In genomic region chr13:32794619-32795018, GRCm38 (mm10) we compare ENCODE assay signal across 14 mouse cellular contexts. TPM values are rescaled to one million over a fixed set of nuclear protein-coding genes. Genes with fewer than 3 reads are reported as not detected.
DNase-seq lines count a peak whose midpoint lies in the region; ATAC-seq lines count a peak whose summit lies in the region.
"Had no signal": no experiment of that assay in that cellular context is flagged by ENCODE, and none has a peak within 500 bp of the region (broad histone marks: within the 10 kb centered on the region; RNA-seq: fewer than 3 reads in every experiment).

No protein-coding gene starts in this region.

- no peaks in the 10 kb centered on the region for H3K27me3 ChIP-seq in heart, embryonic 14.5 days (ENCODE audit: control insufficient read depth, insufficient read depth, low read length)
- H3K27me3 ChIP-seq in midbrain, embryonic 11.5 days (ENCODE audit: control insufficient read depth, insufficient read depth, low read length) = no peaks in the 10 kb centered on the region
- H3K27me3 ChIP-seq: CH12.LX; forebrain, embryonic 13.5 days; lung, embryonic 15.5 days had no signal

- H3K4me2 ChIP-seq in heart, embryonic 14.5 days (ENCODE audit: low read length) = no peak overlapping the region
- H3K4me2 ChIP-seq in midbrain, embryonic 11.5 days = no peak overlapping the region
- H3K4me2 ChIP-seq: forebrain, embryonic 13.5 days; lung, embryonic 15.5 days had no signal

- 35% methylated on average over 2 of the region's 2 CpGs for WGBS in heart, embryonic 14.5 days
- 19% methylated on average over 2 of the region's 2 CpGs for WGBS in large intestine, adult 2 months
- WGBS in midbrain, embryonic 11.5 days = 70% methylated on average over 2 of the region's 2 CpGs

- H3K4me1 ChIP-seq in heart, embryonic 14.5 days (ENCODE audit: control insufficient read depth in 2 of 2, insufficient read depth in 2 of 2, low read length in 2 of 2) = peaks cover 0 to 2% of the 10 kb centered on the region in 2 experiments; a peak in 1 of 4 replicates
- no peaks in the 10 kb centered on the region for H3K4me1 ChIP-seq in midbrain, embryonic 11.5 days (ENCODE audit: control insufficient read depth, insufficient read depth, low read length)
- H3K4me1 ChIP-seq: forebrain, embryonic 13.5 days; lung, embryonic 15.5 days had no signal

- peak; percentile 39; the same call in 1 of the 2 replicates for ATAC-seq in heart, embryonic 14.5 days (ENCODE audit: insufficient number of reproducible peaks, insufficient read depth, low FRiP score, low read depth)
- no peak for ATAC-seq in midbrain, embryonic 11.5 days (ENCODE audit: low FRiP score)
- ATAC-seq: forebrain, embryonic 13.5 days had no signal

- peak; percentile 20 for DNase-seq in cerebellum, adult 9-11 months
- DNase-seq in cerebellum, postnatal 4 days (ENCODE audit: low spot score in 2 of 2) = no peak
- DNase-seq in left cerebral cortex, postnatal 4 days = peak; percentile 31
- no peak for DNase-seq in left cerebral cortex, postnatal 25 days (ENCODE audit: low spot score in 2 of 2)
- peak; percentile 53 for DNase-seq in large intestine, adult 2 months (ENCODE audit: low read depth, low spot score)
- no peak for DNase-seq in retina, postnatal 1 day
- no peak for DNase-seq in midbrain, embryonic 11.5 days (ENCODE audit: low spot score, missing footprints)
- DNase-seq: cerebellum, postnatal 36 days; thymus, adult 2 months had no signal

- H3K9me3 ChIP-seq in heart, embryonic 14.5 days (ENCODE audit: control insufficient read depth, low read length) = no peaks in the 10 kb centered on the region
- H3K9me3 ChIP-seq in midbrain, embryonic 11.5 days (ENCODE audit: control insufficient read depth, low read length) = no peaks in the 10 kb centered on the region
- H3K9me3 ChIP-seq: forebrain, embryonic 13.5 days; lung, embryonic 15.5 days had no signal

- no peak overlapping the region for H3K27ac ChIP-seq in heart, embryonic 14.5 days (replicated peaks in 1 of 2; ENCODE audit: control insufficient read depth in 1 of 2, insufficient read depth in 1 of 2, low read depth in 2 of 2, low read length in 2 of 2)
- H3K27ac ChIP-seq in midbrain, embryonic 11.5 days (ENCODE audit: low read depth, low read length) = no peak overlapping the region
- H3K27ac ChIP-seq: forebrain, embryonic 13.5 days; lung, embryonic 15.5 days had no signal

- no peak overlapping the region for H3K4me3 ChIP-seq in heart, embryonic 14.5 days (ENCODE audit: control insufficient read depth in 1 of 2, insufficient read depth in 1 of 2, low read depth in 1 of 2, low read length in 2 of 2)
- H3K4me3 ChIP-seq in midbrain, embryonic 11.5 days (ENCODE audit: low read depth, low read length) = no peak overlapping the region
- H3K4me3 ChIP-seq: forebrain, embryonic 13.5 days; lung, embryonic 15.5 days had no signal

- H3K9ac ChIP-seq in heart, embryonic 14.5 days (ENCODE audit: low read length) = no peak overlapping the region
- H3K9ac ChIP-seq in midbrain, embryonic 11.5 days (ENCODE audit: low read length) = no peak overlapping the region
- H3K9ac ChIP-seq: forebrain, embryonic 13.5 days; lung, embryonic 15.5 days had no signal

- intact Hi-C loops in left cerebral cortex, postnatal 4 days (cut with DNase I) = no loop called here
- intact Hi-C loops in left cerebral cortex, postnatal 25 days (cut with DNase I) = loop anchor here (5.0 kb wide), 1 partner anchor 1002 kb away; no protein-coding TSS in a partner anchor

- H3K36me3 ChIP-seq in heart, embryonic 14.5 days (ENCODE audit: control insufficient read depth, insufficient read depth, low read length) = no peaks in the 10 kb centered on the region
- no peaks in the 10 kb centered on the region for H3K36me3 ChIP-seq in midbrain, embryonic 11.5 days (ENCODE audit: control insufficient read depth, insufficient read depth, low read length)
- H3K36me3 ChIP-seq: lung, embryonic 15.5 days had no signal

RNA-seq across cellular contexts. Expression of gene Wrnip1, which starts 7.2 kb away (rescaled TPM):
- total RNA-seq in left cerebral cortex, postnatal 4 days (2021) = 10 to 100 TPM; 55.5 to 58.4 TPM
- 10 to 100 TPM; 56.5 to 67.2 TPM for total RNA-seq in left cerebral cortex, postnatal 25 days (2021)
- 17.6 and 19.7 TPM in 2 replicates for polyA plus RNA-seq in heart, embryonic 14.5 days (2014; fragmentation: Nextera tagmentation; extraction: Ambion mirVana)
- 24.0 and 31.5 TPM in 2 replicates for polyA plus RNA-seq in large intestine, adult 2 months (2012; rRNA removed)
- polyA plus RNA-seq in midbrain, embryonic 11.5 days (2014; fragmentation: Nextera tagmentation; extraction: Ambion mirVana) = 14.3 and 17.2 TPM in 2 replicates

RNA-seq across cellular contexts. Expression of gene D930007J09Rik, which starts 8.0 kb away (rescaled TPM):
- 1 to 10 TPM in 1 of 2 experiments, not detected in 1; 1.6 TPM for total RNA-seq in left cerebral cortex, postnatal 4 days (2021)
- 1 to 10 TPM; 1.1 to 1.7 TPM for total RNA-seq in left cerebral cortex, postnatal 25 days (2021)
- polyA plus RNA-seq in heart, embryonic 14.5 days (2014; fragmentation: Nextera tagmentation; extraction: Ambion mirVana) = not detected in 2 replicates
- not detected in 2 replicates for polyA plus RNA-seq in large intestine, adult 2 months (2012; rRNA removed)
- polyA plus RNA-seq in midbrain, embryonic 11.5 days (2014; fragmentation: Nextera tagmentation; extraction: Ambion mirVana) = not detected in 2 replicates
- total RNA-seq: left cerebral cortex, adult 8-10 months had no signal
- polyA plus RNA-seq: forebrain, embryonic 13.5 days; lung, embryonic 15.5 days; thymus, adult 2 months had no signal

RNA-seq across cellular contexts. Expression of gene Mylk4, which starts 10.9 kb away (rescaled TPM):
- total RNA-seq in left cerebral cortex, postnatal 4 days (2021) = under 1 TPM; 0.44 to 0.66 TPM
- under 1 TPM; 0.14 to 0.16 TPM for total RNA-seq in left cerebral cortex, postnatal 25 days (2021)
- polyA plus RNA-seq in heart, embryonic 14.5 days (2014; fragmentation: Nextera tagmentation; extraction: Ambion mirVana) = 0.46 and 1.3 TPM in 2 replicates
- 0.02 TPM in 1 of 2 replicates, not detected in the other for polyA plus RNA-seq in large intestine, adult 2 months (2012; rRNA removed)
- polyA plus RNA-seq in midbrain, embryonic 11.5 days (2014; fragmentation: Nextera tagmentation; extraction: Ambion mirVana) = 0.07 TPM in 1 of 2 replicates, not detected in the other
- total RNA-seq: CH12.LX had no signal
- polyA plus RNA-seq: forebrain, embryonic 13.5 days had no signal

RNA-seq across cellular contexts. Expression of gene Serpinb1a, which starts 56.4 kb away (rescaled TPM):
- total RNA-seq in left cerebral cortex, postnatal 4 days (2021) = 1 to 10 TPM; 1.7 to 3.9 TPM
- 1 to 10 TPM; 2.5 to 3.8 TPM for total RNA-seq in left cerebral cortex, postnatal 25 days (2021)
- 7.3 and 7.7 TPM in 2 replicates for polyA plus RNA-seq in heart, embryonic 14.5 days (2014; fragmentation: Nextera tagmentation; extraction: Ambion mirVana)
- 263 and 433 TPM in 2 replicates for polyA plus RNA-seq in large intestine, adult 2 months (2012; rRNA removed)
- 2.0 and 2.9 TPM in 2 replicates for polyA plus RNA-seq in midbrain, embryonic 11.5 days (2014; fragmentation: Nextera tagmentation; extraction: Ambion mirVana)

Comparison
In these comparisons a context has a peak if more than half of its experiments do, and no peak if none do; other contexts are left out.
1. DNase-seq: peak in cerebellum, adult 9-11 months (single experiment), left cerebral cortex, postnatal 4 days (single experiment) and large intestine, adult 2 months (single experiment); none in cerebellum, postnatal 4 days (0 of 2), left cerebral cortex, postnatal 25 days (0 of 2), retina, postnatal 1 day (single experiment) and midbrain, embryonic 11.5 days (single experiment).